Mouse (Mus musculus) thymus, postnatal 25 days (tissue): ENCODE results near the gene Tjp2.

Experiments
- DNase-seq: peaks from one replicate; pipeline ENCODE4 v3.0.0; 2022

The Tjp2 gene

DNA sequence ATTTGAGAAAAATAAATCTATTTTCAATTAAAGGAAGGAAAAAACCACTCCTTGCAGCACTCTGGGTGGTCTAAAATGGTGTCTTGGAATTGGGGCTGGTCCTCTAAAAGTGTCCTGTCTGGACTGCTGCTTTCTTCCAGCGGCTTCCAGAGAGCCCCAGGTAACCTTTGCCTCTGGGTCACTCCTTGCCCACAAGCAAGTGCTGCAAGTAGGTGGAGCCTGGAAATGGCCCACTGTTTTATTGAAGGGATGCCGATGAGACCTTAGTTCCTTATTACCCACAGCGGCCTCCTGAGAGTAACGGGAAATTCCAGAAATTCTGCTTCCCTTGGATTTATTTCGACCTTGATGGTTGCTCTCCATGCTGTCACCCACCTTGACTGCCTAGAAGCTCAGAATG lies 170.6 kb downstream of the Tjp2 start:
- DNase-seq, result no peak

DNA sequence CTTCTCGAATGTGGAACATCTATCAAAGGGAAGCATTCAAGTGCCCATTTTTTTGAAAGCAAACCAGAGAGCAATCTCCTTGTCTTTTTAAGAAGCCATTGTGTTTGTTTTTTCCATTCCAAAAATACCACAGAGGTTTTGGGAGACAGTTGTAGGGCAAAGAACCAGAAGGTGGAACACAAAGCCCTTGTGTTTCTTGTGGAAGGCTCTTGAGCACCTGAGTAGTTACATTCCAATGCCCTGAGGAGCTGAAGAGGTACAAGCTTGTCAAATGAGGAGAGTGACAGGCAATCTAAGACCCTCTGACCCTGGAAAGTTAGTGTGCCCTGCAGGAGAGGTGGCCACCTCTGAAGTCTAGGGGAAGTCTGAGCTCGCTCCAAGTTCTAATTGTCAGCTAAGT lies 174.3 kb downstream of the Tjp2 start:
- DNase-seq, result no peak

DNA sequence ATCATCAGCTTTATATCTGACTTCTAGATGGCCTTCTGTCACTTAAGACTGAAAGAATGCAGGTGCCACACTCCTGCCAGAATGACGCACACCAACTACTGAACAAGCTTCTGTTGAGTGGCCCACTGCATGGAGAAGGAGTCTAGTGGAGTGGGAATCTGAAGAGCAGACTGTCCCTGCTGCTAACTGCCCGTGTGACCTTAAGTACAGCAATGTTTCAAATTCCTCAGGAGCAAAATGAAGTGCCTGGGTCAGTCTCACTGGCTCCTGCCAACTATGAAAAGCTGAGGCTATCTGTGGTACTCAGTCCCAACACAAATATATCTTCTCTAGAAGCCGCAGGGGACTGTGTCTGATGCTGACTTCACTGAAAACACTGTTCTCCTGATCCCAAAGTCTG lies 175.5 kb downstream of the Tjp2 start:
- DNase-seq, result no peak

DNA sequence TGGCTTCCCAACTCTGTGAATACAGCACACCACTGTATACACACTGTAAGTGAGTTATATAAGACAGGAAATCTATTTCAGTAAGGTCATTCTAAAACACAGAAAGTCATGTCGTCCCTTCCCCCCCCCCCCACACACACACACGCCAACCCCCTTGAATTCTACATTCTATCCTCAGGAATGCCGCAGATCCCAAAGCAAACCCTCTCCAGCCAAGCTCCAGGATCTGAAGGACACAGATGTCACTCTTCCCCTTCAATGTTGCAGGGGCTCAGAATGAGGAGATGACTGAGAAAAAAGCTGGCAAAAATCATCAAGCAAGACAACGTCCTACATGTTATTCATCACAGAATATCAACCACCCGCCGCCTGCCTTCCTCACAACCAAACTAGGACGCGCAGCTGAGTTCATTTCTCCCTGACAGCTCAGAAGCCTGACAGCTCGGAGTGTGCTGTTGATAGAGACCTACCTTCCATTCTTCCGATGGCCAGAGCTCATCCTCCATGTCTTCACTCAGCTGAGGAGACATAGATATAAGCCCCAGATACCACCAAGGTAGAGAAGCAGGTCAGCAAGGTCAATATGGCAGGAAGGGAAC lies 178.3 kb downstream of the Tjp2 start:
- DNase-seq, result no peak
